ENCODE assay signal across 12 mouse cellular contexts in the genomic region with DNA sequence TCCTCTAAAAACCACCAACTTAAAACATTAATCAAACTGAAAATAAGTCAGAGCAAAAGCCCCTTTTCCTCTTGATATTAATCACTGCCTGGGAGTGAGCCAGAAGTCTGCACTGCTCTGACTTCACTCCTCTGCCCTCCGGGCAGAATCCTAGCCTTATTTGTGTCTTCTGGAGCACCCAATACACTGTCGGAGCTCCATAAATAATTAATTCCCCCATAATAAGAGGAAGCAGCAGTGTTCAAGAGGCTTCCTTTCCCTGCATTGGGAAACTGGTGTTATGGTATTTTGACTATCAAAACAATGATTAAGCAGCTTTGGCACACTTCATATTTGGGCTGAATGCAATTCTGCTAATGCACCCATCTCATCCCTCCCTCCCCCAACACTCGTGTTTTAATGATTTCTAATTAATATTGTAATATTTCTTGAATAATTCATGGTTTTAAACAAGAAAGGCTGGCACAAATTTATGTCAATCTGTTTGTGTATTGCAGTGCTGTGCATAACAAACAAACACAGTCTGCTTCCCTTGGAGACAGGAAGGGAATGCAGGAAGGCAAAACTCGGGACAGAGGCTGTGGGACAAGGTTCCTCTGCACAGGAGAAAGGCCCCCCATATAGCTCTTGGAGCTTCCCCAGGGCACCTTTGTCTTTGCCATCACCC.
A peak's percentile ranks its signal among the peaks of the same experiment; 100 is the strongest.
DNase-seq lines count a peak whose midpoint lies in the region; ATAC-seq and TF ChIP-seq lines count a peak whose summit lies in the region.
"Had no signal": no experiment of that assay in that cellular context is flagged by ENCODE, and none has a peak within 500 bp of the region (broad histone marks: within the 10 kb centered on the region; RNA-seq: fewer than 3 reads in every experiment).

No protein-coding gene starts in this region.

- WGBS in hindbrain, embryonic 11.5 days: 61% methylated on average over 4 of the region's 4 CpGs
- 68% methylated on average over 4 of the region's 4 CpGs for WGBS in hindbrain, embryonic 10.5 days
- WGBS in forebrain, embryonic 16.5 days: 20% methylated on average over 4 of the region's 4 CpGs
- WGBS in kidney, postnatal 0 days: 21% methylated on average over 4 of the region's 4 CpGs
- WGBS in neural tube, embryonic 13.5 days: 32% methylated on average over 4 of the region's 4 CpGs

- H3K27ac ChIP-seq in hindbrain, embryonic 11.5 days (ENCODE audit: low read depth, low read length): no peak overlapping the region
- no peak overlapping the region for H3K27ac ChIP-seq in hindbrain, embryonic 10.5 days
- H3K27ac ChIP-seq in forebrain, embryonic 16.5 days (ENCODE audit: low read length): no peak overlapping the region
- H3K27ac ChIP-seq in kidney, postnatal 0 days: no peak overlapping the region
- peak overlapping the region; percentile 75 for H3K27ac ChIP-seq in neural tube, embryonic 13.5 days (replicated peaks)
- H3K27ac ChIP-seq: embryonic facial prominence, embryonic 13.5 days; heart, embryonic 13.5 days had no signal

- no peak for DNase-seq in hindbrain, embryonic 11.5 days (ENCODE audit: low spot score)
- no peak for DNase-seq in hindbrain, embryonic 10.5 days (ENCODE audit: low spot score)
- DNase-seq in kidney, postnatal 0 days (ENCODE audit: low spot score): peak; percentile 62
- DNase-seq in right cerebral cortex, adult 2 months (ENCODE audit: low spot score in 2 of 2): no peak
- DNase-seq: cerebellum, adult 2 months had no signal

- H3K36me3 ChIP-seq in hindbrain, embryonic 11.5 days (ENCODE audit: control insufficient read depth, insufficient read depth, low read length): no peaks in the 10 kb centered on the region
- H3K36me3 ChIP-seq in hindbrain, embryonic 10.5 days: no peaks in the 10 kb centered on the region
- no peaks in the 10 kb centered on the region for H3K36me3 ChIP-seq in forebrain, embryonic 16.5 days (ENCODE audit: control insufficient read depth, insufficient read depth)
- no peaks in the 10 kb centered on the region for H3K36me3 ChIP-seq in kidney, postnatal 0 days (ENCODE audit: insufficient read depth, low read length)
- H3K36me3 ChIP-seq in neural tube, embryonic 13.5 days: no peaks in the 10 kb centered on the region
- H3K36me3 ChIP-seq: embryonic facial prominence, embryonic 13.5 days; heart, embryonic 13.5 days had no signal

- no peak overlapping the region for H3K4me2 ChIP-seq in hindbrain, embryonic 11.5 days (replicated peaks; ENCODE audit: low read depth, low read length)
- H3K4me2 ChIP-seq in forebrain, embryonic 16.5 days (ENCODE audit: low read length): no peak overlapping the region
- no peak overlapping the region for H3K4me2 ChIP-seq in kidney, postnatal 0 days (ENCODE audit: low read length)
- no peak overlapping the region for H3K4me2 ChIP-seq in neural tube, embryonic 13.5 days
- H3K4me2 ChIP-seq: embryonic facial prominence, embryonic 13.5 days; heart, embryonic 13.5 days had no signal

- H3K27me3 ChIP-seq in hindbrain, embryonic 11.5 days (ENCODE audit: control insufficient read depth, insufficient read depth, low read length): no peaks in the 10 kb centered on the region
- H3K27me3 ChIP-seq in hindbrain, embryonic 10.5 days (ENCODE audit: insufficient read depth, poor library complexity, severe bottlenecking): no peaks in the 10 kb centered on the region
- no peaks in the 10 kb centered on the region for H3K27me3 ChIP-seq in forebrain, embryonic 16.5 days (replicated peaks; ENCODE audit: control insufficient read depth, insufficient read depth, low read length)
- no peaks in the 10 kb centered on the region for H3K27me3 ChIP-seq in kidney, postnatal 0 days (ENCODE audit: insufficient read depth, low read length)
- no peaks in the 10 kb centered on the region for H3K27me3 ChIP-seq in neural tube, embryonic 13.5 days
- H3K27me3 ChIP-seq: embryonic facial prominence, embryonic 13.5 days; heart, embryonic 13.5 days; megakaryocyte, embryonic 14.5 days had no signal

- ATAC-seq in hindbrain, embryonic 11.5 days (ENCODE audit: low FRiP score): peak; percentile 68
- peak; percentile 88 for ATAC-seq in forebrain, embryonic 16.5 days
- no peak for ATAC-seq in kidney, postnatal 0 days (replicated peaks; ENCODE audit: low FRiP score, low read depth)
- peak; percentile 84 for ATAC-seq in neural tube, embryonic 13.5 days (ENCODE audit: low read depth)
- no peak for ATAC-seq in megakaryocyte-erythroid progenitor cell, adult 5-6 weeks (replicated peaks; ENCODE audit: low FRiP score, low TSS enrichment, poor library complexity, severe bottlenecking)
- ATAC-seq: intestine, postnatal 0 days had no signal

- no peaks in the 10 kb centered on the region for H3K4me1 ChIP-seq in hindbrain, embryonic 11.5 days (replicated peaks; ENCODE audit: control insufficient read depth, insufficient read depth, low read length)
- H3K4me1 ChIP-seq in hindbrain, embryonic 10.5 days (replicated peaks): no peaks in the 10 kb centered on the region
- peaks cover 2% of the 10 kb centered on the region for H3K4me1 ChIP-seq in forebrain, embryonic 16.5 days (replicated peaks; ENCODE audit: control insufficient read depth, insufficient read depth, low read length)
- peaks cover 6% of the 10 kb centered on the region; the same call in 1 of the 2 replicates for H3K4me1 ChIP-seq in kidney, postnatal 0 days (replicated peaks; ENCODE audit: insufficient read depth, low read length)
- peaks cover 19% of the 10 kb centered on the region for H3K4me1 ChIP-seq in neural tube, embryonic 13.5 days (replicated peaks)
- H3K4me1 ChIP-seq: embryonic facial prominence, embryonic 13.5 days; heart, embryonic 13.5 days; megakaryocyte, embryonic 14.5 days had no signal

- no peaks in the 10 kb centered on the region for H3K9me3 ChIP-seq in hindbrain, embryonic 11.5 days (ENCODE audit: control insufficient read depth, low read length)
- no peaks in the 10 kb centered on the region for H3K9me3 ChIP-seq in hindbrain, embryonic 10.5 days
- no peaks in the 10 kb centered on the region for H3K9me3 ChIP-seq in forebrain, embryonic 16.5 days (ENCODE audit: control insufficient read depth, low read length)
- H3K9me3 ChIP-seq in kidney, postnatal 0 days (replicated peaks; ENCODE audit: low read length): no peaks in the 10 kb centered on the region
- no peaks in the 10 kb centered on the region for H3K9me3 ChIP-seq in neural tube, embryonic 13.5 days
- H3K9me3 ChIP-seq: embryonic facial prominence, embryonic 13.5 days; heart, embryonic 13.5 days; megakaryocyte, embryonic 14.5 days had no signal

- no peak for TF ChIP-seq CTCF in kidney, postnatal 0 days (IDR thresholded peaks at IDR 0.05; ENCODE audit: low read depth)

- H3K9ac ChIP-seq in hindbrain, embryonic 11.5 days (ENCODE audit: low read depth, low read length): no peak overlapping the region
- no peak overlapping the region for H3K9ac ChIP-seq in forebrain, embryonic 16.5 days (replicated peaks; ENCODE audit: low read depth, low read length)
- no peak overlapping the region for H3K9ac ChIP-seq in kidney, postnatal 0 days (ENCODE audit: low read depth, low read length)
- no peak overlapping the region for H3K9ac ChIP-seq in neural tube, embryonic 13.5 days
- H3K9ac ChIP-seq: embryonic facial prominence, embryonic 13.5 days; heart, embryonic 13.5 days had no signal

- H3K4me3 ChIP-seq in hindbrain, embryonic 11.5 days (ENCODE audit: low read depth, low read length): no peak overlapping the region
- no peak overlapping the region for H3K4me3 ChIP-seq in hindbrain, embryonic 10.5 days
- no peak overlapping the region for H3K4me3 ChIP-seq in forebrain, embryonic 16.5 days (replicated peaks; ENCODE audit: low read length)
- no peak overlapping the region for H3K4me3 ChIP-seq in kidney, postnatal 0 days (replicated peaks; ENCODE audit: low read depth, low read length)
- no peak overlapping the region for H3K4me3 ChIP-seq in neural tube, embryonic 13.5 days
- H3K4me3 ChIP-seq: embryonic facial prominence, embryonic 13.5 days; heart, embryonic 13.5 days; megakaryocyte, embryonic 14.5 days had no signal

Comparison
In these comparisons a context has a peak if more than half of its experiments do, and no peak if none do; other contexts are left out.
1. ATAC-seq: peak in hindbrain, embryonic 11.5 days (single experiment), forebrain, embryonic 16.5 days (single experiment) and neural tube, embryonic 13.5 days (single experiment); none in kidney, postnatal 0 days (single experiment) and megakaryocyte-erythroid progenitor cell, adult 5-6 weeks (single experiment).